Mouse (Mus musculus) layer of hippocampus, postnatal 25 days (tissue): ENCODE measurements around the gene Ucn2. TPM values are rescaled to one million over a fixed set of nuclear protein-coding genes. Genes with fewer than 3 reads are reported as not detected.

Source experiments
- DNase-seq, 2 experiments: peaks; one replicate each; pipeline ENCODE4 v3.0.0; 2022; ENCODE audit warnings: mixed read lengths in 2 of 2, low spot score in 1 of 2; ENCODE audit errors: extremely low spot score in 1 of 2
- total RNA-seq, 2 experiments: library from RNA; stranded (reverse); gene quantifications; 2 replicates each; pipeline ENCODE4 v1.2.3; 2021

Ucn2 gene
- total RNA-seq = not detected

DNA sequence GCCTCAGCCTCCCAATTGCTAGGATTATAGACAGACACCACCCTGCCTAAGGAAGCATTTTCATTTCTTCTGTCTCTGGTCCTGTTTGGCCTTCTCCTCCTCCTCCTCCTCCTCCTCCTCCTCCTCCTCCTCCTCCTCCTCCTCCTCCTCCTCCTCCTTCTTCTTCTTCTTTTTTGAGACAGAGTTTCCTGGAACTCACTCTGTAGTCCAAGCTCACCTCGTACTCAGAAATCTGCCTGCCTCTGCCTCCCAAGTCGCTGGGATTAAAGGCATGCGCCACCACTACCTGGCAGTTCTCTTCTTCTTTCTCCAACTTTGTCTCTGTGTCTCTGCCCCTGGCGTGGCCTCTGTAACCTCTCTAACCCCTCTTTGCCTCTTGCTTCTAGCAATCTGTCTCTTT lies at the start of gene Ucn2:
Gene Ucn2 (plus strand): TSS at position 301 of the 400 bp plus-strand sequence.
- DNase-seq = no peak

DNA sequence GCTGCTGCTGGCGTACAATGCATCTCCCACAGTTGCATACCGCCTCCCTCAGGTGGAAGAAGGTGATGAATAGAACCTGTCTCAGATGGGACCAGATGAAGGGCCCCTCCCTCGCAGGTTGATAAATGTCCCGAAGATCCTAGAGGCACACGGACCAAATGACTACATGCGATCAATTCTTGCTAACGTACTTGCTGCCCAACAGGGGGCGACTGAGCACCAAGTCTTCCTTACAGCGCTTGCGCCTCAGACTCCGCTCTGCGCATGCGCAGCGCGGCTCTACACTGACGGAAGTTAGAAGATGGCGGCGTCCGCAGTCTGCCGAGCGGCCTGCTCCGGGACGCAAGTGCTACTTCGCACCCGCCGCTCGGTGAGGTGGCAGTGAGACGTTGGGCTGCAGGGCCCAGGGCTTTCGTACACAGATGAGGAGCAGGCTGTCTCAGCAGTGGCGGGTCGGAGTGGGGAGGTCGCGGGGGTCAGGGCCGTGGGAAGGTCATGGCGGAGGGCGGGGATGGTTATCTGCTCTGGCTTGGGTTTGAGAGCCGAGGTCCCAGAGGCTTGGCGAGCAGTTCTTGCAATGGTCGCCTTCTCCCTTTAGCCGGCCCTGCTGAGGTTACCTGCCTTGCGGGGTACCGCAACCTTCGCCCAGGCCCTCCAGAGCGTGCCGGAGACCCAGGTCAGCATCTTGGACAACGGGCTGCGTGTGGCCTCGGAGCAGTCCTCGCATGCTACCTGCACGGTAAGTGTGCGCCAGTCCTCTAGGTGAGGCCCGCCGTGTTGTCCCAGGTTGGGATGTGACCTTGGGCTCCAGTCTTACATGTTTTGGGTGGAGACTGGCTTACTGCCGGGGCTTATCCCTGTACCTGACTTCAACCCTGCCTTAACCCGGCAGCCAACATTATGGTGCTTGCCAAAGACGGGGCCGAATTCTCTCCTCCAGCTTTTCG lies 49.1 kb upstream of the Ucn2 start, which contains the start of gene Uqcrc1:
Gene Uqcrc1 (plus strand): TSS at position 216 of the 947 bp plus-strand sequence.
- DNase-seq = peak; percentile 86 to 97

DNA sequence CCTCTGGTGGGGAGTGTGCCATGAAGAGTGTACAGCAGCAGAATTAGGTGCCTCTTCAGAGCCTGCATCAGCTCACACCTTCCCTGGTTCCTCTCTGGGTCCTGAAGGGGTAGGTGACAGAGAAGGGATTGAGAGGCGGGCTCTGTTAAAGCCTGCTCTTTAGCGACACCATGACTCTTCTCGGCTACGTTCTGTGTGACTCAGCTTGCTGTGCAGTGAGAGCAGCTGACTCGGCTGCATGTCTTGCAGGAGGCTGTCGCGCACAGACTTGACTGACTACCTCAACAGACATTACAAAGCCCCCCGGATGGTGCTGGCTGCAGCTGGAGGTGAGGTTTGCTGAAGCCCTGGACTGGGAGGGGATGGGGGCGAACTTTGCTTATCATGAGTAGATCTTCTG lies 40.7 kb upstream of the Ucn2 start:
- no peak for DNase-seq

DNA sequence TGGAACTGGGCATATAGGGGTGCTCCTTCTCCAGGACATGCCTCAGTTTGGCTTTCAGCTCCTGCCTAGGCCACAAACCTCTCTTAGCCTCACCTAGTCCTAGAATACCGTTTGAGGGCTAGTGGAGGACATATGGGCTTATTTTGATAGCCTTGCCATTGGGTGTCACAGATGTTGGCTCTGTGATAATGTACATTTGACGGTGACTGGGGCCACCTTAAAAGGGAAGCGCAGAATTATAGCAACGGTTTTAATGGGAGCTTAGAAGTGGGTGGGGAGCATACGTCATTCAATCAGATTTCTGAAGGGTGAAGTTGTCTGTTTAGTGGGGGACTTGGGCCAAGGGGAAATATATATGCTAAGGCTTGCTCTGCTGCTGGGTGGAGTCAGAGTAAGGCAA lies 40.2 kb upstream of the Ucn2 start:
- DNase-seq = no peak

DNA sequence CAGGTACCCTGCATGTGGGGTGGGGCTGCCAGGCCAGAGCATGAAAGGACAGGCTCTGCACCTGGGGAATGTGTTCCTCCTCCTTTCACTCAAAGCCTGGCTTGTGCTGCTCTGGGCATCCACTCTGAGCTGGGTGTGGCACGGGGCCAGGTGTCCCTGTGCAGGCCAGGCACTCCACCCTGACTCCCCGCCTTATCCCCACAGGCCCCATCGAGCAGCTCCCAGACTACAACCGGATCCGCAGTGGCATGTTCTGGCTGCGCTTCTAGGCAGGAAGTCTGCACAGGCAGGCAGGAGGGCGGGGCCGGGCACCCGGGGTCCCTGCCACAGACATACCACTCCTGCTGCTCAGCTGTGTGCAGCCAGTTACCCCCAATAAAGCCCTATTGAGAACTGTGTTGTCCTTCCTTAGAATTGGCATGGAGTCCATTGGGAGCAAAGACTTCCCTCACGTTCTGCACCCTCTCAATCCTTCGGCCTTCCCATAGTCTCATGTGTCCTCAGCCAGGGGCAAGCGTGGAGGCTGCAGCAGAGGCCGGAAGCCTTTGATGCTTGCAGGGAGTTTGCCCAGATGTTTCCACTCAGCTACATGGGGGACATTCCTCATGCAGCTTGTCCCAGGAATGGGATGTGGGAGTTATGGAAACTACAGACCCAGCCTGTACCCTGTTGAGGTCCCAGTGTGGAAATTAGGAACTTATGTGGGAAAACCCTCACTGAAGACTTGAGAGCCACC lies 36.4 kb upstream of the Ucn2 start:
- DNase-seq = no peak

DNA sequence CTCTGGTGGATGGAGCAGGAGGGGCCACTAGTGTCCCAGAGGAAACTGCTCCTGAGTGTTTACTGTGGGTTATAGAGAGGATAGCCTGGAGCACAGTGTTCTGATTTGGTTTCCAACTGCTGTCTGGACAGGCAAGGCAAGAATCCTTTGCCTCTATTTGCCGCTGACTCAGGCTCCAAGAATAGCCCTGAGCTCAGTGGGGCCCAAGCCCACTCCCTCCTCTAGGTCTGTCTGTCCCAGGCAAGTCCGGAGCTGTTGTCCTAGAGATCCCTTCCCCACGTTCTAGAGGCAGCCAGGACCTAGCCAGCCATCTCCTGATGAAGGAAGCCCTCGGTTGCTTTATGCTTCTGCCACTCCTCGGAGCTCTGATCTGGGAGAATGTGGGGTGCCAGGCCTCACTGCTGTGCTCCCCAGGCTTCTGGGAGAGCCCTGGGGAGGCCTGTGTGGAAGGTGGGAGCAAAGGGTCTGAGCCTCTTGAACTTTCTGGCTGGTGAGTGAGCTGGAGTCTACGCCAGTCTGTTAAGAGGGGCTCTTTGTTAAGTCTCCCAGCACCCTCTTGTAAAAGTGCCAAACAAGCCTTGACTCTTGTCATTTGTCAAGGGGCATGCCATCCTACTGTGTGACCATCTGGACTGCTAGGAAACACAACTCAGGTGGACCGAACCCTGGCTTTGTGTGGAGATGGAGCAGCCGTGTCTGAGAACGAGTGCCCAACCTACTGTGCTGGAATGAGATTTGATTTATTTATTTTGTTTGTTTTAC lies 35.7 kb upstream of the Ucn2 start:
- no peak for DNase-seq

DNA sequence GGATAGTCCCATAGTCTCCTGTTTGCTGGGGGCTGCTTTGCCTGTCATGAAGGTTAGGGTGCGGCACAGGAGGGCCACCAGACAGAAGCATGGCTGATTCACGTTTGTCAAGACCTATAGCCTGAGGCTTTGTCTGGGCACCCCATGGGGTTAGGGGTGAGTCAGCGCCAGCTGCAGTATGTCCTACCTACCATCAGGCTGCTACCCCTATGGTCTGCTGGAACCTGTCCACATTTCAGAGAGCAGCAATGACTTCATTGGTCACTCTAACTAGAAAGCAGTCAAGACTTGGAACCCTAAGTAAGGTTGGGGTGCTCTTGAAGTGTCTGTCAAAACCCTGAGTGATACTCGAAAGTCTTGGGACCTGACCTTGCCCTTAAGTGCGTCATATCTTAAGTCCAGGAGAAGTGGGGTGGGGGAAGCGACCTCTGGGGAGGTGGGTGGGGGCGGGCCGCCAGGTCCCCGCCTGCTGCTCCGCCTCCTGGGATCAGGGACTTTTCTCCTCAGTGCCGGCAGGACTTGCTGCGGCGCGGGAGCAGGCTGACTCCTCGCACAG lies 32.7 kb upstream of the Ucn2 start, which contains the start of gene Col7a1:
Gene Col7a1 (plus strand): TSS at position 506 of the 556 bp plus-strand sequence.
- no peak for DNase-seq

DNA sequence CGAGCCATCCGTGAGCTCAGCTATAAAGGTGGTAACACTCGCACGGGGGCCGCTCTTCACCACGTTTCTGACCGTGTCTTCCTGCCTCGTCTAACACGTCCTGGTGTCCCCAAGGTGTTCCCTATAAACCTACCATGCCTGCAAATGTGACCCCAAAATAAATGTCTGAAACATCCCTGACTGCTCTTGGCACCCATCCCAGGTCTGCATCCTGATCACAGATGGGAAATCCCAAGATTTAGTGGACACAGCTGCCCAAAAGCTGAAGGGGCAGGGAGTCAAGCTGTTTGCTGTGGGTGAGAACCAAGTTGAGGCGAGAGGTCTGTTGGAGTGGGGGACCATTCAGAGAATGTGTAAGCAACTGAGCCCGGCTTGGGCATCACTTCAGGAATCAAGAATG lies 30.6 kb upstream of the Ucn2 start:
- no peak for DNase-seq

DNA sequence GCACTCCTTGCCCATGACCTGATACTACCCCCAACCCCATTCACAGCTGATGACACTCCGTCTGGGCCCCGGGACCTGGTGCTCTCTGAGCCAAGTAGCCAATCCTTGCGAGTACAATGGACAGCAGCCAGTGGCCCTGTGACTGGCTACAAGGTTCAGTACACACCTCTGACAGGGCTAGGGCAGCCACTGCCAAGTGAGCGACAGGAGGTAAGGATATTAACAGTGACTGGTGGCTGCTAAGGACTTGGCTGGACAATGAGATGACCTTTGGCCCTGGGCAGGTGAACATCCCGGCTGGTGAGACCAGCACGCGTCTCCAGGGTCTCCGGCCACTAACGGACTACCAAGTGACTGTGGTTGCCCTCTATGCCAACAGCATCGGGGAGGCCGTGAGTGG lies 30.0 kb upstream of the Ucn2 start:
- DNase-seq = no peak

DNA sequence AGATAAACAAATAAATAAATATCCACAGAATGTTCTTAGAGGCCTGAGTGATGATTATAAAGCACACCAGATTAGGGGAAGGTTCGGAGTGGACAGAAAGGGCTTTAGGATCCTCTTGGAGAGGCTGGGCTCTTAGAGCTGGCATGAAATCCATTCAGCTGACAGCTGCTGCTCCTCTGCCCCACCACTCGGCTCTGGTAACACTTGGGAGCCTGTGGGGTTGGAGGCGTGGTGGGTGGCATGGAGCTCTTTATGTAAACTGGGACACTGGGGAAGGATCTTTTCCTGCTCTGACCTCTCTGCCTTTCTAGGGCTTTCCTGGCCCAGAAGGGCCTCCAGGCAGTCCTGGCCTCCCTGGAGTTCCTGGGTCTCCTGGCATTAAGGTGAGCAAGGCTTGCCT lies 22.2 kb upstream of the Ucn2 start:
- DNase-seq = no peak

DNA sequence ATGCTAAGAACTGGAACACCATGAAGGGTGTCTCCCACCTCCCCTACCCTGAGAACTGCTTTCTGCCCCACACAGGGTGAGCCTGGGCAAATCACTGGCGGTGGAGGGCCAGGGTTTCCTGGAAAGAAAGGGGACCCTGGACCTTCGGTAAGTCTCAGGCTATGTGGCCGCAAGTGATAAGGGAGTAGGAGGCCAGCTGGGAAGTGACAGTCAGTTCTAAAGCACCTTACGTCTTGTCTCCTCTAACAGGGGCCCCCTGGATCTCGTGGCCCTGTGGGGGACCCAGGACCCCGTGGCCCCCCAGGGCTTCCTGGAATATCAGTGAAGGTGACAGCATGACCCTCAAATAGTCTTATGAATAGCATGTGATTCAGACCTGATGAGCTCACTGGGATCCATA lies 21.5 kb upstream of the Ucn2 start:
- no peak for DNase-seq

DNA sequence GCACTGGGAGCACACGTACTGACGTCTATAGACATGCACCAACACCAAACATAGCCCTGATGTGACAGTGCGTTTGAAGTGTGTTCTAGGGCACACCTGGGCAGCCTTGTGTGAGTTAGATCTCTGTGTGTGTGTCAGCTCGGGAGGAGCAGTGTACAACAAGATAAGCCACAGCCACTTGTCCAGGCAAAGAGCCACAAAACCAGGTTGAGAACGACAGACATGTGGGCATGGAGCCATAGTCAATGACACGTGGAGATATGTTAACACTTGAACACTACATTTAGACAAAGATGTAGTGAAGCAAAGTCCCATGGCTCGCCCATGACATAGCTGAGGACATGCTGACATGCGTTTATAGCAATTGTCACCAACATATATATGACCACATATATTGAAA lies 15.2 kb upstream of the Ucn2 start:
- DNase-seq = no peak

DNA sequence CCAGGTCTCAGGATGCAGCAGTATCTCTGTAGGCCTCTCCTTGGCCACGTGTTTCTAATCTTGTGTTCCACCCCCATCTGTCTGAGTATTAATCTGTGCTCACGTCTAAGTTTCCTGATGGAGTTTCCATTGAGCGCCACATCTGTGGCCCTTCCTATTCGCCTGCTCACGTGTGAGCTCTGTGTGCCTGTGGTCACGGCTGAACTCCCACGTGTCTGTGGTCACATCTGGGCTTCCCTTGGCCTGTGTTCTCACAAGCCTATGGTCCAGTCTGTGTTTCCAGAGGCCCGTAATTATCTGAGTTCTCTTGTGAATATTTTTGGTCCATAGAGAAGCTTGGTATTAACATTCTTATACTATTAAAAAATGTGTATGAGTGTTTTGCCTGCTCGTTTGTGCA lies 9.3 kb upstream of the Ucn2 start:
- no peak for DNase-seq

DNA sequence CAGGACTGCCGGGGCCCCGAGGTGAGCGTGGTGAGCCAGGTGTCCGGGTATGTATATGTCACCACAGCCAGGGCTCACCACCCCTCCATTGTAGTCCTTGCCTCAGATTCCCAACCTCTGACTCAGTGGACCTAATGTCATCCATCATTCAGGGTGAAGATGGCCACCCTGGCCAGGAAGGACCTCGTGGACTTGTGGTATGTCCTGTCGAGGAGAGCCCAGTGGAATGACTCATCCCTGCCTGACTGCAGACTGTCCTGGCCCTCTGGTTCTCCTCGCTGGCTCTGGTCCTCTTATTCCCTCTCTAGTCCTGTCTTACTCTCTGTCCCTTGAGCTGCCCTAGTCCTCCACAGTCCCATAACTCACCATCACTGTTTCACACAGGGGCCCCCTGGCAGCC lies 7.8 kb upstream of the Ucn2 start:
- DNase-seq = no peak

DNA sequence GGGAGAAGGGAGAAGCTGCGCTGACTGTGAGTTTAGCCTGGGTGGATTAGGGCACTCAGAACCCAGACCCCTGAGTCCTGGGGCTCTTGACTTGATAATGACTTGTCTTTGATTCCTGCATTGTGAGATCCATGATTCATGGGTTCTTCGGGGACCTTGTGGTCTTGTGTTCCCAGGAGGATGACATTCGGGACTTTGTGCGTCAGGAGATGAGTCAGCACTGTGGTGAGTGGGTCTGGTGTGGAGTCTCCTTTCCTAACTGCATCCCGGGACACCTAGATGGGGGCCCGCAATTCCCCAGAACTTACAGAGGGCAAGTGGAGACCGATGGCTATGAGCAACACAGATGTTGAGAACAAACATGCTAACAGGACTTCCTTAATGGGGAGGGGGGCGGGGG lies 3.3 kb upstream of the Ucn2 start:
- DNase-seq = no peak

DNA sequence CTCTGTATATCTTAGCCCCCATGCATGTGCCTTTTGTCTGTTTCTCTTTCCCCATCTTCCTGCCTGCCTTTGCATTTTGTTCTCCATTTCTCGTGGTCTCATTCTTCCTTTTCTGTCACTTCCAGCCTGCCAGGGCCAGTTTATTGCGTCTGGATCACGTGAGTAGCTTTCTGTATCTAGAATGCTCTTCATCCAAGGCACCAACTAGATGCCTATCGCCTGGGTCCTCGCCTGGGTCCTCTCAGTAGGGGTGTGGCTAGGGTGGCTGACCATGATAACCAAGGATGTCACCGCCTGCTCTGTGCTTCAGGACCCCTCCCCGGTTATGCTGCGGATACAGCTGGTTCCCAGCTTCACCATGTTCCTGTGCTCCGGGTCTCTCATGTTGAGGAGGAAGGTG lies 2.6 kb upstream of the Ucn2 start:
- DNase-seq = no peak

DNA sequence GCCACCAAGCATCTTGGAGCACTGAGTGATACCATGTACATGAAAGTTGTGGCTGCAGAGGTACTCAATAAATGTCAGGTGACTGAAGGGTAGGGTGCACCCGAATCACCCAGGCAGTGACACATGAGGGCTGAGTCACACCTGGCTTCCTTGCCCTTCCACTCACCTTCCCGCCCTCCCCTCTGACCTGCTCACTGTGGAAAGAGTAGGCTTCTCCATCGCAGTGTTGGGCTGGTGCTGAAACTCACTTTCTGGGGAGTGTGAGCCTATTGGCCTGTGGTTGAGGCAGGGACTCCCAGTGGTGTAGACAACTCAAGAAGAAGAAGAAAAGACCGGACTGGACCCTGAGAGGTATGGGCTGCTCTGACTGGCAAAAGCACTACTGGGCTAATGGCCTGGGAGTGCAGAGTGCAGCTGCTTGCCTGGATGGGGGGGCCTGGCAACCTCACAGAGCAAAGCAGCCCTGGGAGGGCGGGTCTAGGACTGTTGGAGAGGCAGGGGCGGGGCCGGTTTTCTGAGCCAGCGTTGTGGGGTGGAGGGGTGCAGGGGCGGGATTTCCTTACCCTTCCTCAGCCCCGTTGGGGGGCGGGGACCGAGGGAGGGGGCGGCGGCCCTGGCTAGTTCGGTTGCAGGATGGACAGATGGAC lies 2.0 kb downstream of the Ucn2 start:
- DNase-seq = no peak

DNA sequence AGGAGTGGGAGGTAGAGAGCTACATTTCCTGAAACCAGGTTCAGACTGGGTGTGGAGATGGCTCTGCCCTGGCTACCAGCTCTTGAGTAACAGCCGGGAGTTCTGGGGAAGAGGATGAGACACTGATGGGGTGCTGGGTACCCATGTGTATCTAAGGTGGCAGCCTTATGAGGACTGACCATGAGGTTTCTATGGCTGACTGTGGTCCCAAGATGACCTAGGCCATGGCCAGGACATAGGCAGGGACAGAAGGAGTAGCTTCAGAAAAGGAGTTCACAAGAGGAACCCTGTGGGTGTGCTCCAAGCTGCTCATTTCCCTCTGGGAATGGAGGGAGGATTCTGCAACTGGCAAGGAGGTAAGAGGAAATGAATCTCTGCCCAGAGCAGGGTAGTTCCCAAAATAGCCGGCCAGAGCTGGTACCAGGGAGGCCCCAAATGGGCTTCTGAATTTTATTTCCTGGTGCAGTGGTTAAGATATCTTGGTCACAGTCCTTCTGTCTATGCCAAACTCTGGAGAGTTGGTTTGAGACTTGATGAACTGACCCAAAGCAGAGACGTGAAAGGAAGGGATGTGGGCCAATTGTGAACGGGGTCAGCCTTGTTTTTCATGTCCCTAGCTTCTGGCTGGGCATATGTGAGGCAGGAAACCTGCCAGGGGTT lies 4.1 kb downstream of the Ucn2 start:
- no peak for DNase-seq

DNA sequence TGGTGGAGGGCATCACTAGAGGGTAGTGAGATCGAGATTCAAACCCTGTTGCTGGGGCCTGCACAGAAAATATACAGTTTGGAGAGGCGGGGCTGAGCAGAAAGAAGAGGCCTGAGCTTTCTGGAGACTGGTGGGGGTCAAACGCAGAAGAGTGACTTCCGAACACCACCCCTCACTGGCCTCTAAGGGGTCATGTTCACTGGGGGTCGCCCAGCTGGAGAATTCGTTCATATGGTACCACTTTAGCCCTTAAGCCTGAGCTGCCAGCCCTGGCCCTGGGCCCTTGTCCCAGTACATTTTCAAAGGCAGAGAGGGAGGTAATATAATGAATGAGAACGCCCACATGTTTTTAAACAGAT lies 4.6 kb downstream of the Ucn2 start:
- DNase-seq = no peak
